Mouse (Mus musculus): Measurements from ENCODE around the gene Naga.

GRCm38 (mm10) chr15:82344971-82345370, 6.2 kb upstream of the Naga start:
- TF ChIP-seq POLR2A (IDR thresholded peaks at IDR 0.05; ENCODE audit: control insufficient read depth, extremely low read depth, insufficient read depth, low read length, poor library complexity) = no peak
- no peak for TF ChIP-seq CTCF (IDR thresholded peaks at IDR 0.05; ENCODE audit: borderline replicate concordance, control insufficient read depth, extremely low read depth, insufficient read depth, low read length, poor library complexity)
